Mouse (Mus musculus): ENCODE data around the gene Zdhhc18. TPM values are rescaled to one million over a fixed set of nuclear protein-coding genes. Genes with fewer than 3 reads are reported as not detected.
A peak's percentile ranks its signal among the peaks of the same experiment; 100 is the strongest.

Gene Zdhhc18
- total RNA-seq (2021), result 10 to 100 TPM; 22.9 to 24.3 TPM
- long read RNA-seq, experiment 1, full-length matches to known transcripts, result 4 of 38 reads
- long read RNA-seq, experiment 1, partial matches to known transcripts, result 2 of 38 reads
- long read RNA-seq, experiment 1, other reads (novel, unspliced or antisense), result 32 of 38 reads
- long read RNA-seq, experiment 2, full-length matches to known transcripts, result 5 of 38 reads
- long read RNA-seq, experiment 2, partial matches to known transcripts, result 2 of 38 reads
- long read RNA-seq, experiment 2, other reads (novel, unspliced or antisense), result 31 of 38 reads

DNA sequence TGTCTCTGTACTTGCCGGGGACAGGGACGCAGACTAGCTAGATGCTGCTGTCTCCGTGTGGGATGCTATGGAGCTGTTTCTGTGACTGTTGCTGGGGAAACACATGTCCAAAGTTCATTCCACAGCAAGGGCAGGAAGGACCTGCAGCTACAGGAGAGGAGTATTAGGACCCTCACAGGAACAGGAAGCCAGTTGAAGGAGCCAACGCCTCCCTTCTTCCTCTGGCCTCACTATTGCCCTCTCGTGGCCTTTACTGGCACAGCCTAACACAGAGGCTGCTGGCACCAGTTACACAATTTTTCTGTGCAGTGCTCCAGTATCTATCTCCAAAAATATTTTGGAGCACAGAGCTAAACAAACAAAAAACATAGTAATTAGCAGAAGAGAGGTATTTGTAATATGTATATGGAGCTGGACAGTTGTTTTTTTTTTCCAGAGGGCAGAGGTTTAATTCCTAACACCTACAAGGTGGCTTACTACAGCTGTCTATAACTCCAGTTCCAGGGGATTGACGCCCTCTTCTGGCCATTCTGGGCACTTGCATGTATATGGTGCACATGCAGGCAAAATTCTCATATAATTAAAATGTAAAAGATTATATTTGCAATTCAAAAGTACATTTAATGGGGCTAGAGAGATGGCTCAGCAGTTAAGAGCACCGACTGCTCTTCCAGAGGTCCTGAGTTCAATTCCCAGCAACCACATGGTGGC, at the start of gene Zdhhc18:
TSS of gene Zdhhc18 (minus strand) at position 166 of the 711 bp plus-strand sequence.
- DNase-seq, result peak; percentile 60

GRCm38 (mm10) chr4:133695363-133695762, 45.4 kb upstream of the Zdhhc18 start:
- DNase-seq, result no peak

GRCm38 (mm10) chr4:133690252-133690651, 40.3 kb upstream of the Zdhhc18 start:
- DNase-seq, result no peak

- DNase-seq, result peak; percentile 54
These were observed 38.6 kb upstream of the Zdhhc18 start for GRCm38 (mm10) chr4:133688417-133689067.

- DNase-seq, result no peak
These were observed 37.2 kb upstream of the Zdhhc18 start for GRCm38 (mm10) chr4:133687126-133687525.

- no peak for DNase-seq
These were observed 36.6 kb upstream of the Zdhhc18 start for GRCm38 (mm10) chr4:133686512-133686911.

DNA sequence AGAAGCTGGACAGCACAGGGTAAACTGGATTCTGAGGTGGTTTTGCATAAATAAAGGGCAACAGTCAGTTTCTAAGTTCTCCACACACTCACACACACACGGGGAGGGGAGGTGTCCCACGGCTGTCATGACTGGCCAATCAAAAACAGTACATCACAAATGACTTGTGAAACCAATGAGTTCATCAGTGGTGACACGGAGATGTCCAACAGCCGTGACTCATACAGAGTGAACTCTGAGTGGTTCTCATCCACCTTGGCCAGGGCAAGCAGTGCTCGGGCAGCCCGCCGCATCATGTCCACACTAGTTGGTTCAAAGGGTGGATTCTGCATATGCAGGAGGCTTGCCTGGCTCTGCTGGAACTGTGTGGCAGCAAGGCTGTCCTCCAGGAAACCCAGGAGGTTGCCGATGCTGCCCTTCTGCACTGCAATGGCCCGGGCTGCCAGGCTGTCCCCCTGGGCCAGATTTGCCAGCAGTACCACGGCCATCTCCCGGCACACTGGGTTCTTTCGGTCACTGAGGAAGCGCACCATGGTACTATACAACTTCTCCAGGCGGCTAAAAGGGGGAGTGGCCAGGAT, 30.3 kb upstream of the Zdhhc18 start:
- no peak for DNase-seq

GRCm38 (mm10) chr4:133679629-133680028, 29.7 kb upstream of the Zdhhc18 start:
- no peak for DNase-seq

GRCm38 (mm10) chr4:133677266-133677665, 27.3 kb upstream of the Zdhhc18 start:
- DNase-seq, result no peak

- no peak for DNase-seq
These were observed 26.2 kb upstream of the Zdhhc18 start for GRCm38 (mm10) chr4:133676189-133676588.

DNA sequence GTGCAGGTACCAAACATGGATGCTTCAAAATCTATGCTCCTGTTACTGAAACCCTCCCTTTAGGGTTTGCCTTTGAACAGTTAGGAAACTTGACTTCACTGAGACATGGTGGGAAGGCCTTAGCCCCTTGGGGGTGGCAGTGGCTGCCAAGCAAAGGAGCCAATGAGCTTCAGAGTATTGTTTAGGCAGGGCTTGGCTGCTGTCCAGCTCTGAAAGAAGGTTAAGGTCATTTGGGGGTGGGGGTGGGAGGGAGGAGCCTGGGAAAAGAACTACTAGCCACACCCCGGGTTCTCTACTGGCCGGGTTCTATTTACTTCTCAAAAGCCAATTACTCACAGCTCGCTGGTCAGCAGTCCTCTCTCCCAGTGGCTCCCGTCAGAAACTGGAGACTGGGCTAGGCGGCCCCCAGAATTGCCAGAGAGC, 25.7 kb upstream of the Zdhhc18 start:
- peak; percentile 51 for DNase-seq

- no peak for DNase-seq
These were observed 24.4 kb upstream of the Zdhhc18 start for GRCm38 (mm10) chr4:133674331-133674695.

DNA sequence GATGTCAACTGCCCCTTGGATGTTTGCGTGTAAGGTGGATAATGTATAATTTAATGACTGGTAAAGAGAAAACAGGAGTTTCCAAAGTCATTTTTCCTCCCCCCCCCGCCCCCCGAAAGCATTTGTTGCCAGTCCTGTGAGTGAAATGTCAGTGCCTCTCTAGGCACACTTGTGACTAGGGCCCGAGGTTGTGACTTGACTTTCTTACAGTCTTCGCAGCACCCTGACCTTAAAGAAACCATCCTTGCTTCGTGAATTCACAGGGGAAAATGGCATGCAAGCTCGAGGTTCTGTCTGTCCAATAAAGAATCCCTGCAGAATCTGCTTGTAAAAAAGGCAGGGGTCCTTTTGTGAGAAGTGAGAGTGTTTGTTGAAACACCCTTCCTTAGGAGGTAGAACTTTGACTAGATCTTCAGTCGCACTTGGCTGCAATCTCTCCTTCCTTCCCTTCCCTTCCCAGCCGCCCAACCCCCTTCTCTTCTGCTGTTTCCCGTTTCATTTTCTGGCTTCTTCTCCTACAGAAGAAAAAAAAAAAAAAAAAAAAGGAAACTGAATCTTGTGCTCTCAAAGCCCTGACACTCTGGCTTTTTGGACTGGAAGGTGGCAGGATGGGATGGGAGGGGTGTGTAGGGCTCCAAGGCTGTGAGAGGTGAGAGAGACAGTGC, 23.8 kb upstream of the Zdhhc18 start:
- peak; percentile 47 for DNase-seq

DNA sequence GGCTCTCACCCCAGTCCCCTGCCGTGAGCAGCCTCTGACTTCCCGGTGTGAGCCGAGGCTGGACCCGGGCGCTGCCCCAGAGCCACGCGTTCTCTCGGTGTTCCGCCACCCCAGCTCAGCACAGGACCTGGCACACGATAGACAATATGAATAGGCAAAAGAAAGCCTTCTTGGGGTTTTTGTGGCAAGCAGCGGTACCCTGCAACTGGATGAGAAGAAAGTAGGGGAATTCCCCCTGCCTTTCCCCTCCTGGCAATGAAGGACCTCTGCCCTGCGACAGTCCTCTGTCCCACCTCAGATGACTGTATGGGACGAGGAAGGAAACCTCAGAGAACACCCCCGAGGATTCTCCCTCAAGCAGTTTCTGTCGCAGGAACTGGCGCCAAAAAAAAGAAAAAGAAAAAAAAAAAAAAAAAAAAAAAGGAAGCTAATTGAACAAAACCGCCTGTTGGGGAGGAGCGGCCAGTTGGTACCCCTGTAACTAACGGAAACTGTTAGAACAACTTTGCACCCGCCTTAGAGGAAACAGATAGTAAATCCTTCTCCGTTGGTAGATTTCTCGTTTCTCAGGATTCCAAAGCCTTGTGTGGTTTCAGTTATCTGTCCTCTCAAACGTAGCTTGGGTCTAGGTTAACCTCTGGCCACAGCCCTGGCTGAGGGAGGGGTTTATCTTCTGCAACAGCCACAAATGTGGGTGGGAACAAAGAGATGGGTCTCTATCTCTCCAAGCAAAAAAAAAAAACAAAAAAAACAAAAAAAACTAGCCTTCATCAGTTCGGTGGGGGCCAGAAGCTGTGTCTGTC, 23.1 kb upstream of the Zdhhc18 start:
- peak; percentile 31 for DNase-seq

GRCm38 (mm10) chr4:133671881-133672844, 22.2 kb upstream of the Zdhhc18 start, which contains the start of gene Pigv:
Gene Pigv, minus strand, starts transcription at chr4:133672647.
- DNase-seq, result peak; percentile 93

DNA sequence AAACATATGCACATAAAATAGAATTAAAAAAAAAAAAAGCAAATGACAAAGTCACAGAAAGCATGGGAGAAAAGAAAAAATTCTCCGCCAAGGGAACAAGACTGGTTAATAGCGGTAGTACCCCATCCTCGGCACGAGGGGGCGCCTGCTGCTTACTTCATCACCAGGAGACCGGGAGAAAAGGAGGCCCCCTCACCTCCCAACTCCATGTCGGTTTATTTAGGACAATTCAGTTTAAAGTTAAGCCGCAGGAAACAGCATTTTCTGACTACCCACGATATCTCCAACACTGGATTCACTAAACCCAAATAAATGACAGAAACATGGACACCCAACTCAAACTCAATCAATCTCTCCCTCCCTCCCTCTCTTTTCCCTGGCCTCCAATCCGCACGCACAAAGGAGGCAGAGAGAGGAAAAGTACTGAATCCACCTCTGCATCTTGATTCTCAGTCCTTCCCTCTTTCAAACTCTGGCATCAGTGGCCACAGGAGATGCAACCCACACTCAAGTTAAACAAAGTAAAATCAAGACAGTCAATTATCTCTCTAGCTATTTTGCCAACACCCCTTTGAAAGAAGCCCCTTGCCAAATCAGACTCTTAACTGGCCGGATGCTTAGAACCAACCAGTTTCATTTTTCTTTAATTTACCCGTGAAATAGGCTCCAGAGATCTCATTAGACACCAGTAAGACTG, 21.4 kb upstream of the Zdhhc18 start:
- DNase-seq, result peak; percentile 63

DNA sequence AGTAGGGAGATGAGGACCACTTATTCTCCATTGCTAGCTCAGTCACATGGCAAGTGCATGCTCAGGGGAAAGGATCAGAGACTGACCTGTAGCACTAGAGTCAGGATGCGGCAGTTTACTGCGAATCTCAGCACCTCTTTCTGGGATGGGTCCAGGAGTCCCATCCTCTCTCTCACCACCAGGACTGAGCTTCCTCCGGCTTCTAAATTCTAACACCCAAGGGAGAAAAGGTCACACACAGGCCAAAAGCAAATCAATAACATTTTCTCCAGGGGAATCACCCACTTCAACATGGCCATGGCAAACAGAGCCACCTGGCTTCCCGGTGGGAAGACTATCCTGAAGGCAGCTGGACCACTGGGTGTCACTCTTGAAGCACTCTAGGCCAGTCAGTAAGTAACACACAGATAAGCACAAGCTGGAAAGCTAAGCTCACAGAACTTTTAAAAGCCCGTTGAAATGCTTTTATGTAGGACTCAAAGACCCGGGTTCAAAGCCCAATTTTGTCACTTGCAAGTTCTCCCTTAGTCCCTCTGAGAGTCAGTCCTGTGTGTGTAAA, 19.8 kb upstream of the Zdhhc18 start:
- DNase-seq, result no peak

- DNase-seq, result peak; percentile 71
These were observed 18.6 kb upstream of the Zdhhc18 start for GRCm38 (mm10) chr4:133668537-133668936.

DNA sequence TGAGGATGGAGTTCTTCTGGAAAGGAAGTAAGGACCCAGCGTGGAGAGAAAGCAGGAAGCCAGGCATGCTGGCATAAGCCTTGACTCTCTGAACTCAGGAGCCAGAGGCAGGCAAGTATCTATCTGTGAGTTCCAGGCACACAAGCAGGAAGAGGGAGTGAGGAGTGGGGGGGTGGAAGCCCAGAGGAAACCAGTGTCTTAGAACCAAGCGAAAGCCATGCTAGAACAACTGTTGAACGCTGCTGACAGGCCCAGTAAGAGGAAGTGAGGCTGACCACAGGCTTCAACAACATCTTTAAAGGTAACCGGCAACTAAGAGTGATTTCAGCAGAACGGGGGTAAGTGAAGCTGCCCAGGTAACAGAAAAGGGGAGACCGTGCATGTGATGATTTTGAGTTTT, 16.2 kb upstream of the Zdhhc18 start:
- DNase-seq, result no peak
